Mouse (Mus musculus) MEL (cell line): ENCODE results near the gene Cdh13.

ENCODE experiments used
- CHD2 ChIP-seq: IDR thresholded peaks from 2 replicates; pipeline ENCODE4 v1.6.1; 2011; ENCODE audit warnings: low read length, improper control_type of control experiment
- CTCF ChIP-seq, 3 experiments: IDR thresholded peaks in 2 of 3; conservative IDR thresholded peaks in 1 of 3; 2 replicates each; pipeline ENCODE4 v1.5.1; 2011 to 2012; ENCODE audit warnings: low read length in 3 of 3, low read depth in 2 of 3, mild to moderate bottlenecking in 2 of 3, improper control_type of control experiment in 1 of 3, inconsistent platforms in 1 of 3, mixed read lengths in 1 of 3, moderate library complexity in 1 of 3; ENCODE audit not compliant: control insufficient read depth in 1 of 3, insufficient read depth in 1 of 3, poor library complexity in 1 of 3, severe bottlenecking in 1 of 3
- E2F4 ChIP-seq: IDR thresholded peaks from 2 replicates; pipeline ENCODE4 v1.6.1; 2011; ENCODE audit warnings: low read depth, low read length, improper control_type of control experiment, borderline replicate concordance
- ELF1 ChIP-seq: IDR thresholded peaks from 2 replicates; pipeline ENCODE4 v1.6.1; 2014; ENCODE audit warnings: low read depth, mild to moderate bottlenecking, inconsistent platforms, low read length, improper control_type of control experiment, moderate library complexity
- MAX ChIP-seq: IDR thresholded peaks from 2 replicates; pipeline ENCODE4 v1.6.1; 2011; ENCODE audit warnings: low read length, improper control_type of control experiment
- MAZ ChIP-seq: IDR thresholded peaks from 2 replicates; pipeline ENCODE4 v1.6.1; 2012; ENCODE audit warnings: low read depth, mild to moderate bottlenecking, inconsistent platforms, low read length, improper control_type of control experiment
- MYC ChIP-seq: IDR thresholded peaks from 2 replicates; pipeline ENCODE4 v1.6.1; 2011; ENCODE audit warnings: low read depth, mild to moderate bottlenecking, low read length, improper control_type of control experiment, moderate library complexity
- POLR2A ChIP-seq, 2 experiments: IDR thresholded peaks; 2 replicates each; pipeline ENCODE4 v1.6.1; 2011 to 2012; ENCODE audit warnings: low read length in 2 of 2, mild to moderate bottlenecking in 2 of 2, control low read depth in 1 of 2, improper control_type of control experiment in 1 of 2, low read depth in 1 of 2, moderate library complexity in 1 of 2; ENCODE audit not compliant: control insufficient read depth in 1 of 2, insufficient read depth in 1 of 2, poor library complexity in 1 of 2
- RAD21 ChIP-seq: IDR thresholded peaks from 2 replicates; pipeline ENCODE4 v1.6.1; 2011; ENCODE audit warnings: mild to moderate bottlenecking, low read depth, low read length, improper control_type of control experiment
- USF2 ChIP-seq, 2 experiments: IDR thresholded peaks; 2 replicates each; pipeline ENCODE4 v1.6.1; 2011 to 2012; ENCODE audit warnings: improper control_type of control experiment in 2 of 2, low read length in 2 of 2, borderline replicate concordance in 1 of 2, inconsistent platforms in 1 of 2, low read depth in 1 of 2, mild to moderate bottlenecking in 1 of 2; ENCODE audit not compliant: insufficient read depth in 1 of 2
- ZC3H11A ChIP-seq: IDR thresholded peaks from 2 replicates; pipeline ENCODE4 v1.6.1; 2012; ENCODE audit warnings: low read depth, mild to moderate bottlenecking, inconsistent platforms, low read length, improper control_type of control experiment
- ZKSCAN1 ChIP-seq: IDR thresholded peaks from 2 replicates; pipeline ENCODE4 v1.6.1; 2012; ENCODE audit warnings: low read depth, mild to moderate bottlenecking, inconsistent platforms, low read length, improper control_type of control experiment, moderate library complexity
- ZMIZ1 ChIP-seq: IDR thresholded peaks from 2 replicates; pipeline ENCODE4 v1.6.1; 2012; ENCODE audit warnings: low read depth, mild to moderate bottlenecking, inconsistent platforms, low read length, improper control_type of control experiment, moderate library complexity

DNA sequence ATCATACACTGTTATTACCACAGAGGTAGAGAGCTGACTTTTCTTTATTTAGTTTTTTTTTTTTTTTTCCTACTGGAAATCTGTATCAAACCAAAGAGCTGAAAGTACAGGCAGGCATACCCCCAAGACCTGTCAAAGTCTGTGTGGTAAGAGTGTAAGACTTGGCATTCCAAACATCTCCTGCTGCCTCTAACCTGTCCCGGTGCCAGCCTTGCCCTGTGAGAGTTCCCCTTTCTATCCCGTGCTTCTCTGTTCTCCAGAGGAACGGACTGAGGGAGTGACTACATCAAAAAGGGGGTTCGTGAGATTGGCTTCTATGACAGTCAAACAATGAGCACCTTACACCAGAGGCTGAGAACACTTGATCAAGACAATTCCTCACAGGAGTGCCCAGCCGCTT lies 458.2 kb downstream of the Cdh13 start:
- TF ChIP-seq ZC3H11A (no peak), MYC (no peak), CTCF (IDR thresholded peaks at IDR 0.05 in 2 of 3, conservative IDR thresholded peaks at IDR 0.05 in 1 of 3; ENCODE audit: control insufficient read depth in 1 of 3, insufficient read depth in 1 of 3, low read depth in 2 of 3, low read length in 3 of 3, poor library complexity in 1 of 3, severe bottlenecking in 1 of 3) (no peak), E2F4 (no peak), POLR2A (IDR thresholded peaks at IDR 0.05; ENCODE audit: control insufficient read depth in 1 of 2, insufficient read depth in 1 of 2, low read depth in 1 of 2, low read length in 2 of 2, poor library complexity in 1 of 2) (no peak), MAZ (no peak), ZMIZ1 (no peak), USF2 (IDR thresholded peaks at IDR 0.05; ENCODE audit: borderline replicate concordance in 1 of 2, insufficient read depth in 1 of 2, low read depth in 1 of 2, low read length in 2 of 2) (no peak), CHD2 (no peak), RAD21 (no peak), MAX (no peak), ELF1 (no peak), ZKSCAN1 (no peak)
